Mouse (Mus musculus) T-helper 1 cell (primary cell): Measurements from ENCODE around the gene Tent5a.

Source experiments
- in situ Hi-C: fragments of 300-600 bp; cut with MboI, MseI; formaldehyde crosslinking; loops from one replicate; pipeline ENCODE4 v1.15.1; 2025; ENCODE audit warnings: high pct_unique_total_duplicates

Gene Tent5a

DNA sequence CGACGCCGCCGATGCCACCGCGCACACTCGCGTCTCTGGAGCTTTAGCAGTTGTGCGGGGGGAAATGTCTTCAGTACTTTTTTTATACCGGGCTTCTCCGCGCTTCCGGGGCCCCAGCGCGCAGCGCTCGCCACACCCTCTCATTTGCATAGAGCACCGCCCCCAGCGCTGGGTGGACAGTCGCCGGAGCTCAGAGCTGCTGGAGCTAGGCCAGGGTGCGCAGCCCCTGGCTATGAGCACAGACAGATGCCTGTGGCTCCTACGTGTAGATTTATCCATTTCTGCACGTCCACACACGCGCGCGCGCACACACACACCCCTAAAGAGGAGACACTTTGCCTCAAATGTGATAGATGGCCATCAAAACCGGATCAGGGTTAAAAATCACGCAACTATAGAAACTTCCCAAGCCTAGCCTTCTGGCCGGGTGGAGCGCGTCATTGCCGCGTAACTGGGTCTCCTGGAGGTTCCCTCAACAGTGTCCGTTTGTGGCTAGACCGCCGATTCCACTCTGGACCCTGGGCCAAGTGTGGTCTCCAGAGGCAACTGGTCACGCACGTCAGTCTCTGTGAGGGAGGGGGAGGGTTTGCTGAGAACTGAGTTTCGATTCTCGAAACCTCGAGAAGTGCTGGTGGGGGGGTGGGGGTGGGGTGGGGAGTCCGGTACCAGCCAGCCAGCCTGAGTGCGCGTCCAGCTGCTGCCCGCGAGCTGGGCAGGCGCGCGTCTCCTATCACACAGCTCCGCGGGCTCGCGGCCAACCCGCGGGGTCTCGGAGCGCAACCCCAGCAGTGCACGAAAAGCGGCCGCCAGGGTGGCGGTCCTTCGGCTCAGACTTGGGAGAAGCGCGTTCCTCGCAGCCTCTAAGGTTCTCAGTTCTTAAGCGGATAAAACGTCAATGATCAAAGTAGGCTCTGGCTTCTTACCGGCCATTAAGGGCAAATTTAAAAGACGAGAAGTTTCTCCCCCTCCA lies at the start of gene Tent5a:
Gene Tent5a, minus strand, starts transcription at position 107 of the 970 bp plus-strand sequence.
- in situ Hi-C loops, result loop anchor here (25.0 kb wide), 2 partner anchors 865 to 1365 kb away; no protein-coding TSS in a partner anchor

DNA sequence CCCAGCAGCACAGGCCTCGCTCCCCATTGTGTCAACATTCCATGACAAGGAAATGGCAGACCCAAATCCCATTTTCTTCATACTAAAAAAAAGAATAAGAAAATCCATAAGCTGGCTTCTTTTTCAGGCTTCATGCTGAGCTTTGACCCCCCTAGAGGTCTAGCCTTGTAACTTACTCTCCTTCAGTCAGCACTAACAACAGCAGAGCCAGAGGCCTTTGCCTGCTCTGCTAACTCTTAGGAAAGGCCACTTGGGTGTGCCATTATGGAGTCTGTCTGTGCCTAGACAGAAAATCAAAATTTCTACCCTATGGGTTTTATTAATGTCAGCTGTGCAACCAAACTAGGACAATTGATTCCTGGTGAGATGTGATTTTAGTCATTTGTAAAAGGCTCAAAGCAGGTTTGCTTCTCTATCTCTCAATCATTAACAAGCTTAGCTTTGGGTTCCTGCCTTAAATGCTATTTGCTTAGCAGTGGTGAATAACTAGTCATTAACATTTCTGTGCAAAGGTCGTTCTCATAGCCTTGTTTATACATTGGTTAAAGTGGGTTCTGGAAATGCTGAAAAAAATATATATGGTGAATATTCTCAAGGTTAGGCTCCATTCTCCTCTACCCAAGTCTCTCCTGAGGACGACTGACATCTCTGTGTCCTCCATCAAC lies 49.6 kb upstream of the Tent5a start:
- in situ Hi-C loops, result no loop called here

DNA sequence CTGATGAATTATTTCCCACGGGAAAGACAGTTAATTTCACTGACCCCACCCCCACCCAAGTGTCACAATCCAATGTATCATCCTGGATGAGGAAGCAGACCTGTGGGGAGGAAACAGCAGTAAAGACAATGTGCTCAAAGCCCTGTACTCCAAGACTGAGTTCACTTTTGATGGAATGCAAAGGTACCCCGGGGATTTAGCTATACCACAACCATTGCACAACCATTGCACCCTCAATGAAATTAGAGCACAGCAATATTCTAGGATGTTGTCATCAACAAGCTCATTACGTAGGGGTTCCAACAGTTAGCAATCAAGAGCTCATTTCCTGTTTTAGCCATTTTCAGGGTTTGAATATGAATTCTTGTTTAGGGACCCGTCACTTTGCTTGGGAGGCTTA lies 48.0 kb upstream of the Tent5a start:
- in situ Hi-C loops, result no loop called here

DNA sequence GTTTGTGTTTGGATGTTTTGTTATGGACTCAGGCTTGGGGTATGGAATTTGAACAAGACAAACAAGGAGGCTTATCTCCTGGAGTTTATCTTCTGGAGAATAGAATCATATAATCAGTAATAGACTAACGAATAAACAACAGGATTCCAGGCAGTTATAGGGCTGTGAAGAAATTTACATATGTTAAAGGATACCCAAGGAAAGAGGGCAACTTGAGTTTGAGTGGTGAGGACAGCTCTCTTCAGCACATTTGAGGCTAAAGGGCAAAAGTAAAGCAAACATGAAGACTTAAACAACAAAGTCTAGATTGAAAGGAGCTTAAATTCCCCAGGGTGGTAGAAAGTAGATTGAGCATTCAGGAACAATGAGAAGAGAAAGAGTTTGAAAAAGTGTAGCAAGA lies 44.9 kb upstream of the Tent5a start:
- in situ Hi-C loops, result no loop called here

DNA sequence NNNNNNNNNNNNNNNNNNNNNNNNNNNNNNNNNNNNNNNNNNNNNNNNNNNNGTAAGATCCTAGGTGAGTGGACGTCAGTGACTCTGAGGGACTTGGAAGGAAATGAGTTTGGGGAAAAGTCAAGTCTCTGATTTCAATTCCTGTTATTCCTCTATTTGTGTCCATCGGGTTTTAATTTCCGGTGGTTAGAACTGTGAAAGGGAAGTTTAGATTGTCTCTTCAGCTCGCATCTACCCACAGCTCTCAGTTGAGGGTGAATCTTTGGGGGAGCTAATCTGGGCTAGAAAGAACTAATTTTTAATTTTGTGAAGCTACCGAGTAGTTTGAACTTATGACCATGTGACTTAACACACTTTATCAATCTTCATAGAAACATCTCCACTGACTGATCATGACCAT lies 42.4 kb upstream of the Tent5a start:
- in situ Hi-C loops, result no loop called here

DNA sequence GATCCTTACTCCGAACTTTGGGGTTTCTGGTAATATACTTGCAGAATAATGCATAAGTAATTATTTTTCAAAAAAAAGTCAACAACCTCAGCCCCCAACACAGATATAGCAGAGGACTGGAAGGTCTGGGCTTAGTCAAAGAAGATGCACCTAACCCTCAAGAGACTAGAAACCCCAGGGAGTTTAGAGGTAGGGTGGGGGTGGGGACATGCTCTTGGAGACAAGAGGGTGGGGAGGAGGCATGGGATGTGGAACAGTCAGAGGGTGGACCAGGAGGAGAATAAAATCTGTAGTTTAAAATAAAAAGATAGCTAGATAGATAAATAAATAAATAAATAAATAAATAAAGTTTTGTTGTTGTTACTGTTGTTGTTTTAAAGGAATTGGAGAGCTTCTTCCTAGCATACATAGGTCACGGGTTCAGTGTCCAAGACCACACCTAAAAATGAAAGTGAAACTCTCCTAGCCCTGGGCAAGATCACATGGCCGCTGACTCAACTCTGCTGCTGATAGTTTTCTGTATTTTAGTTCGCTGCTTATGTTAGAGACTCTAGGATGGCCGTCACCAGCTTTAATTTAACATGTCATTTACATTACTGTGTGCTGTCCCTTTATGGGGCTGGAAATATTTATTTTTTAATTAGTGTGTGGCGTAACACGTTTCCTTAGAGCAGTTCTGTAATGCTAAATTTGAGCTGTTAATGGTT lies 30.2 kb upstream of the Tent5a start:
- in situ Hi-C loops, result no loop called here

DNA sequence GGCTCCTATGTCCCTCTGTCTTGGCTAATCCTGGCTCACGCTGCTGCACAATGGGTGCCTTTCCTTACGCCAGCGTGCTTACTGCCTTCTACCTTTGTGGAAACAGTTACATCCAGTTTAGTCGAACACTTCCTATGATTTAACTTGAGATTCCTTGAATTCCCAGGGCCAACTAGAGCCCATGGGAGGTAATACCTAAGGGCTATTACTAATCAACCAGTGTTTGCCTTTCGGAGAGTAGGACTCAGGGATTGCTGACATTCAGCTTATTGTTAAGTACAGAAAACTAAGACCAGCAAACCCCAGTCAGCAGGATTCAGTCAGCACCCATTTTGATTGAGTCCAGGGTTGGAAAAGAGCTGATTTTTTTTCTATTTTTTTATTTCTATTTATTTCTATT lies 28.4 kb upstream of the Tent5a start:
- in situ Hi-C loops, result no loop called here

DNA sequence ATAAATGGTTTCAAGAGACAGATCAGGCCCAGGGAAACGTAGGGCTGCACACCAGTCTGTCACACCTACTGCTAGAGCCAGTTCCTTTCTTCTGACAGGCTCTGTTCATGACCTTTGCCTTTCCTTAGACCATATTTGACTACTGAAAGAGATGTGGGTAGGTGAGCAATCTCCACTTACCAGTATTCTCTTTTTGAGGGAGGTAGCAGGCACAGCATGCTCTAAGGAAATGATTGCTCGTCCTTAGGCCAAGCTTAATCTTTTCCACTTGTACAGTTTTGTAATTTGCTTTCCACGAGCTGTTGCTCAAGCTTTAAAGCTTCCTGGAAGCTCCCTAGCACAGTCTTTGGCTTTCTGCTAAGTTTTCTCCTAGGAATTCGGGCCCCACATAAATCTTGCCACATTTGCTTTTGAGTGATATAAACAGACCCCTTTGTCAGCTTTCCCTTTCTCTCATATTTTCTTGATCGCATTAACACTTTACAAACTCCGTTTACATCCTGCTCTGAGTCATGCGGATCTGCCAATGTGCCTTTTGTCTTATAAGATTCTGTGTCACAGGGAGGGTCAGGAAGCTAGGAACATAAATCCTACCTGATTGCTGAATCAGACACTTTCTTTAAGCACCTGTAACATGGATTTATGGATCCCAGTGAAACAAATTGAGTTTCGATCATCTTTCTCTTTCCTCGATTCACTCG lies 20.8 kb upstream of the Tent5a start:
- in situ Hi-C loops, result loop anchor here (25.0 kb wide), 2 partner anchors 886 to 1386 kb away; no protein-coding TSS in a partner anchor

DNA sequence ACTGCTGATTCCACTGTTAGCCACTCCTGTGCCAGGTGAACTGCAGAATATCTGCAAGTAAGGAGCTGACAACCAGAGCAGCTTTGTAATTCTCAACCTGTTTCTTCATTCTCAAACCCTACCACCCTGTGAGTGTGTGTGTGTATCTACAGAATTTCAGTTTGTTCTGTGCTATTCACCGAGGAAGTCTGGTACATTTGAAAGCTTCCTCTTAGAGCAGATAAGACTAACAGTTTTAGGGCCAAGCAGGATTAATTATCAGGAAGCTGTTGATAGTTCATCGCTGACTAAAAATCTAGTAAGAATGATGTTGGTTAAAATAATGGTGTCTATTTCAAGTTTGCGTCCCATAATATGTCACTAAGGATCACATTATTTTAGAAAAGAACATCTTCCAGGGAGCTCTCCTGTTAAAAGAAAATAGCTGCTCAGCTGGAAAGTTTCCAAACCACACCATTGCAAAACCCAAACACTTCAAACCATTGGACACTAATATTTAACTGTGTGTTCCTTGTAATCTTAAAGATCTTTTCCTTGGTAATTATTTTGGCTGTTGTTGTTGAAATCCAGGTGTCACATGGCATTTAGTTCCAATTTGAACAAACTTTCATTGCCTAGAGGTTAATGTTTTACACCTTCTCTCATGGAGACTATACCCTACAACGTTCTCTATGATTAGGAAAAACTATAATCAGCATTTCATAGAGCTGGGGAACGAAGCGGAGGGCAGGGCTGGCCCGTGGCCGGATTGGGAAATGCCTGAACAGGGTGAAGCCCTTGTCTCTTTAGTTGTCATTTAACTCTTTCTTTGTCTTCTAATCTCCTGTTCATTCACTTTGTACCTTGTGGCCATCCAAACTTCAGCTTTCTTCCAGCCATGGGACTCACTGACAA lies 16.0 kb upstream of the Tent5a start:
- in situ Hi-C loops, result loop anchor here (25.0 kb wide), 2 partner anchors 881 to 1381 kb away; no protein-coding TSS in a partner anchor

DNA sequence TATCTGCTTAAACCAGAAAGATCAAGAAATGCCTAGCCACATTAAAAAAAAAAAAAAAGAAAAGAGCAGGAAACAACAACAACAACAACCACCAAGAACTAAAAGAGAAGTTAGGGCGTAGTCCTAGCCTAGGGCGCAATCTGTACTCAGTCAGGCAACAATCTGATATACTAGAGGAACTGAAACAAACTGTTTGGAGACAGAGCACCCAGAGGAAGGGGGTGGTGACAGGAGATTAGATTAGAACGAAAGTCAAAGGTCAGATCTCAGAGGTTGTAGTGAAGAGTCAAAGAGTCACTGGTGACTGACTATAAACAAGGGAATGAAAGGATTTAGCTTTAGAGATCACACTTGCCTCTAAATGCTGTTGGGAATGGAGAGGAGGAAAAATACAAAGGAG lies 13.2 kb upstream of the Tent5a start:
- in situ Hi-C loops, result loop anchor here (25.0 kb wide), 2 partner anchors 878 to 1378 kb away; no protein-coding TSS in a partner anchor

DNA sequence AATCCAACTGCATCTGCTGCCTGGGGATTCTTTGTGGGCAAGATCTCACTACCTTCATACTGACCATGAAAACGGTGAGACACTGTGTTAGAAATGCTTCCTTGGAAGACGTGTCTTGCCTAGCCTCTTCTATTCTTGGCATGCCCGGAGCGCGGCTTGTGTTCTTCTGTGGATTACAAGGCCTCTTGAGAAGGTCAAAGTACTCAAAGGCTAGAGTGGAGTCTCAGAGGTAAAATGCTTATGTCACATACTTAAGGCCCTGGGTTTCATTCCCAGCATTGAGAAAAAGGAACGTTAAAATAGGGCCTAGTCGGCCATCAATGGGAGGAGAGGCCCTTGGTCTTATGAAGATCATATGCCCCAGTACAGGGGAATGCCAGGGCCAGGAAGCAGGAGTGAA lies 8.9 kb upstream of the Tent5a start:
- in situ Hi-C loops, result loop anchor here (25.0 kb wide), 2 partner anchors 874 to 1374 kb away; no protein-coding TSS in a partner anchor

DNA sequence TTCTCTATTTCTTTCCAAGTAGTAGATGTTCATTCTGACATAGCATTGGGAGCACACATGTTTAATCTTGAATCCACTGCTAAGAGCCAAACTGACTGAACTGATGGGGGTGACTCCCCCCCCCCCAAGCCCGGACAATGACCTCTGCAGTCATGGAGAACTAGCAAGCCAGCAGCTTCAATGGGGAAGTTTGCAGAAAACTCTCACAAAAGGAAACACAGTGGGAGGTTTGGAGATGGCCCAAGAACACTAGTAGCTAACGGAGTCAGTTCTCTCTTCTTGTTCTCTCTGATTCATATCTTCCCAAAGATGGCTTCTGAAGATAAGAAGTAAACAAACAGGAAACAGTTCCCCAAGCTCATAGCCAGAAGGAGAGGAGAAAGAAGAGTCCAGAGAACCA lies 4.4 kb upstream of the Tent5a start:
- in situ Hi-C loops, result loop anchor here (25.0 kb wide), 2 partner anchors 869 to 1369 kb away; no protein-coding TSS in a partner anchor

DNA sequence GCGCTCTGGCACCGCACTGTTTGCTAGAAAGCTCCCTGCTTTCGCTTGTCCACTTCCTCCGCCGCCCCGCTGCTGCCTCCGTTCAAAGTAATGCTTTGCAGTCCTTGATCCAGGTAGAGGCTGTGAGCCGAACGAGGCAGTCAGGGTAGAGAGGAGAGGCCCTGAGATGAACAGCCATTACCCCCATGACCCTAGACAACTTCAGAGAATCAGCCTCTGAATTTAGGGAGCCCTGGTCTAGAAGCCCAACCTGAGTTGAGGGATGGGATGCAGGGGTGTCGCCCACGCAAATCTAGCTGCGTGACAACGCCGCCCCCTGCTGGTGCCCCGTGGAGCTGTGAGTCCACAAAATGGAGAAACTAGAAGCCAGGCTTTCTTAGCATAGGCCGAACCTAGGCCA lies 1.1 kb upstream of the Tent5a start:
- in situ Hi-C loops, result loop anchor here (25.0 kb wide), 2 partner anchors 866 to 1366 kb away; no protein-coding TSS in a partner anchor

DNA sequence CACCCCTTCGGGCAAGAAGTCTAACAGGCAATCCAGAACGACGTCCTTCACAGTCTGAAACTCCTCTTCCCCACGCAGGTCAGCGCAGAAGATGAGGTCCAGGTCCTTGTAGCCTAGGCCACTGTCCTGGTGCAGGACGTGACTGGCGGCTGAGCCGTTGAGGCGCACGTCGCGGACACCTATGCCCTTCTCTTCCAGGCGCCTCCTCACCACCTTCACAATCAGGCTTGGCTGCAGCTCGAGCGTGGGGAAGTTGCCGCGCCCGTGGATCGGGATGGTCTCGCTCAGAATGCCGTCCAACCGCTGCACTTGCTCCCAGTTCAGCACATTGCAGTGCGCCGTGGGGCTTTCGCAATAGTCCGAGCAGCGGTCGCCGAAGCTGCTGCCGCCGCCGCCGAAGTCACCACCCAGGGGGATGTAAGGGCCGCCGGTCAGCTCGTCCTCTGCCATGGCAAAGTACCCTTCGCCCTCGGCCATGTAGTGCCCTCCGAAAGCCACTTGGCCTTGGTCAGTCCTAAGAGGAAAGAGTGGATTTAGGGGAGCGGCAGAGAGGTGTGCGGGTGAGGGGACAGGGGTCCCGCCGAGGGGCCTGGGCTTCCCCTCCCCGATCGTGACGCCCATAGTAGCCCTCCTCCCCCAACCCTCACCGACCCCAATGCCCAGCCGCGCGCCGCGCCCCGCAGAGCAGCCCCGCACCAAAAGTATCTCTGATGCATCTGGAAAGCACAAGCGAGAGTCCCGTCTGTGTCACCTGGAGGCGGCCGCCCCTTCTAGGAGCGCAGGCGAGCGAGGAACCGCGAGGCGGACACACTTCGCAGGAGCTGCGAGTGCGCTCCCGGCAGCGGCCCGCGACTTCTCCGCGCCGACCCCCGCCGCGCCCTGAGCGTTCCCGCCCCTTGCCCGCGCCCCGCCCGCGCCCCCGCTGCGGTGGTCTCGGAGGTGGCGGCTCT lies 581 bp downstream of the Tent5a start:
- in situ Hi-C loops, result loop anchor here (25.0 kb wide), 2 partner anchors 864 to 1364 kb away; no protein-coding TSS in a partner anchor

DNA sequence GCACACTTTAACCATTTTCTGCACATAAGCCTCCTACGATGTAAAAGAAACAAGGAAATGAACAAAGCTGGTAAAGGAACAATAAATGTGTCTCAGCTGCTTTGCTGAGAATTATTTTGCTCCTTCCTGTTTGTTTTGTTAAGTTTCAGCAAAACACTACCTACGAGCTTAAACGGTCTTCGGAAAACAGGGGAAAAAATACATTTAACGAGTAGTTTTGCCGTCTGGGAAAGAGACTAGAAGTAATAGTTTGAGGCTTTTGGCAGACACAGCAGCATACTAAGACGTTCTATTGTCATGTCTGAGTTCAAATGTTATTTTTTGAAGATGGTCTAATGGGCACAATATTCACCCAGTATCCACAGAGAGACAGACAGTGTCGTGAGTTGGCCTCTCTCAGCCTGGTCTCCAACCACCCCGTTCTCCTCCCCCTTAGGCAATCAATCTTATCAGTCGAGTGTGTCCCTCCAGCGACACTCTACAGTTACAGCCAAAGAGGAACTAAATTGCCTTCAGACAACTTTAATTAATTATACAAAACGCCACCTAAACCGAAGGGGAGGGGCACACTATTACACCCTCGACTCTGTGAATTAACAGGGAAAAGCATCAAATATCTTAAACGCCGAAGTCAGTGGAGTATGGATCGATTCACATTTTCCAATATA lies 1.8 kb downstream of the Tent5a start:
- in situ Hi-C loops, result loop anchor here (25.0 kb wide), 2 partner anchors 863 to 1363 kb away; no protein-coding TSS in a partner anchor

DNA sequence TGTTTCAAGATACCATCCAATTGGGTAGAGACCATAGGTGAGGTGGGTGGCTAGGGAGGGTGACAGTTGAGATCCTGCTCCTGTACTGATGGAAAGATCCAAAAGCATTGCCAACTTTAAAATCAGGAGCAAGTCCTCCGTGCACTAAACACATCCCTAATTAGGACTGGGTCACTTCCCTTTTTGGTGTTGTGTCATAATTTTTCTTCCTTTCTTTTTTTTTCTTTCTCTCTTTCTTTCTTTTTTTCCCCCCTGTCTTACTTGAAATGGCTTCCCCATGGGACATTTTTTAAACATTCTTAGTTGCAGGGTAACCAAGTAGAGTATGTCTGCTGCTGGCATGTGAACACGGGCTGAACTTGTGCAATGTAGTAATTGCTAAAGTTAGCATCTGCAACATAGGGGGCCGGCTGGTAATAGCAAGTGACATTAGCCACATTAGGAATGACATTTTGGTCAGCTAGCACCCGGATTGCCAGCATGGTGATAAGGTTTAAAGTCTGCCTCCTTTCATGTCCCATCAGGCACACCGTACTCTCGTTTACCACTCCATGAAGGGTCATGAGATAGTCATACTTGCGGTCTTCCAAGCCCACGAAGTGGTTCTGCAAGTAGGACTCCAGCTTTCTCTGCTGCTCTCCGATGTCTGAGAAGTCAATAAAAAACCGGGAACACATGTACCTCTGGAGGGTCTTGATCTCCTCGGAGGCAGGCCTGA lies 2.8 kb downstream of the Tent5a start:
- in situ Hi-C loops, result no loop called here

DNA sequence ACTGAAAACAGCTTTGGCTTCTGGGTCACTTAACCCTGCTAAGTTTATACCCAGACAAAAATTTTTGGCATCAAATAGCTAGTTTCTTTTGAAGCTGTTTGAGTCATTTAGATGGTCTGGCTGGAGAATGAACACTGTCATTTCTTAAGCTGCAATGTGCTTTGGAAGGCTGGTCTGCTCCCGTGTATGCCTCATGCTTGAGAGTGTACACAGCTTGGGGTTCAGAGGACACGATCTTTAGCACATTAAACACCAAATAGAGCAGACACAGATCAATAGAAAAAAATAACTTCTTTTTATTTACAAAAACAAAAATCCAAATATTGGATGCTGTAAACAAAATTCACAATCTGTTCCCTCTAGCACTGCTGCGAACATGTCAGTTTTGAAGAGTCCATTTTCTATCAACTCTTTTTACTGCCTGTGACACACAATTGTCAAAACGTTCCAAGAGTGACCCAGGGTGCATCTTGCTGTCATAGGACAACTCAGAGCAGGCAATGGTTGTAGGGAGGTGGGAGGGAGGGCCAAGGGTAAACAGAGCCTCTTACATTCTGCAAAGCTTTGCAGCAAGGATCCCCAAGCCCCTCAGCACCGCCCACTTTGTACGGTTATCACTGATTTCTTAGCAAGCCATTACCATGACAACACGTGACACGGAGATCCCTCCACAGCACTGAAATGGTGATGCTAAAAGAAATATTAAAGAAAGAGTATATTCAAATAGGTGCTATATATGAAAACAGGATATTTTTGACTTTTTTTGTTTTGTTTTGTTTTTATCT lies 6.8 kb downstream of the Tent5a start:
- in situ Hi-C loops, result no loop called here
